Mouse (Mus musculus) embryonic facial prominence, embryonic 13.5 days (tissue): ENCODE measurements around the gene Gm37240. TPM values are rescaled to one million over a fixed set of nuclear protein-coding genes. Genes with fewer than 3 reads are reported as not detected.

ENCODE experiments used
- ATAC-seq: fragments of 200-750 bp; cut with Nextera tagmentation; 2 replicates; pipeline ENCODE4 v1.8.0; 2017; ENCODE audit warnings: low read depth; ENCODE audit not compliant: insufficient number of reproducible peaks, insufficient read depth, low FRiP score, low TSS enrichment
- H3K27ac ChIP-seq: fragments of 300-500 bp; sonication (generic); 2 replicates; pipeline ENCODE4 v1.5.1; 2015; ENCODE audit warnings: moderate library complexity, mild to moderate bottlenecking, inconsistent platforms
- H3K27me3 ChIP-seq: fragments of 300-500 bp; sonication (generic); 2 replicates; pipeline ENCODE4 v1.6.1; 2015; ENCODE audit warnings: mild to moderate bottlenecking, inconsistent platforms
- H3K36me3 ChIP-seq: fragments of 300-500 bp; sonication (generic); 2 replicates; pipeline ENCODE4 v1.6.1; 2015; ENCODE audit warnings: mild to moderate bottlenecking, inconsistent platforms
- H3K4me1 ChIP-seq: fragments of 300-500 bp; sonication (generic); 2 replicates; pipeline ENCODE4 v1.6.1; 2015; ENCODE audit warnings: inconsistent platforms
- H3K4me2 ChIP-seq: fragments of 300-500 bp; sonication (generic); 2 replicates; pipeline ENCODE4 v1.6.1; 2015; ENCODE audit warnings: moderate library complexity, mild to moderate bottlenecking, inconsistent platforms
- H3K4me3 ChIP-seq: fragments of 300-500 bp; sonication (generic); 2 replicates; pipeline ENCODE4 v1.5.1; 2015; ENCODE audit warnings: mild to moderate bottlenecking, inconsistent platforms
- H3K9ac ChIP-seq: fragments of 300-500 bp; sonication (generic); 2 replicates; pipeline ENCODE4 v1.6.1; 2015; ENCODE audit warnings: mild to moderate bottlenecking, inconsistent platforms
- H3K9me3 ChIP-seq: fragments of 300-500 bp; sonication (generic); 2 replicates; pipeline ENCODE4 v1.6.1; 2016; ENCODE audit warnings: inconsistent platforms
- WGBS: fragments of 180-500 bp; shearing (Covaris S2); methylation state at CpG from one replicate; pipeline ENCODE4 v1.1.7; 2015; ENCODE audit warnings: mixed read lengths; 5-methylcytosine and 5-hydroxymethylcytosine counted together
- polyA plus RNA-seq: library from polyadenylated mRNA; unstranded; fragments of >200 nt; fragmentation: Nextera tagmentation; extraction: Ambion mirVana; gene quantifications from 2 replicates; pipeline ENCODE4 v1.2.1, GENCODE M21; 2015

Gene Gm37240
- polyA plus RNA-seq, 1 experiment from 2014 or later: 6.3 TPM

GRCm38 (mm10) chr3:85124410-85124809 is 762.9 kb downstream of the Gm37240 start:
- WGBS: 84% methylated on average over 7 of the region's 7 CpGs

DNA sequence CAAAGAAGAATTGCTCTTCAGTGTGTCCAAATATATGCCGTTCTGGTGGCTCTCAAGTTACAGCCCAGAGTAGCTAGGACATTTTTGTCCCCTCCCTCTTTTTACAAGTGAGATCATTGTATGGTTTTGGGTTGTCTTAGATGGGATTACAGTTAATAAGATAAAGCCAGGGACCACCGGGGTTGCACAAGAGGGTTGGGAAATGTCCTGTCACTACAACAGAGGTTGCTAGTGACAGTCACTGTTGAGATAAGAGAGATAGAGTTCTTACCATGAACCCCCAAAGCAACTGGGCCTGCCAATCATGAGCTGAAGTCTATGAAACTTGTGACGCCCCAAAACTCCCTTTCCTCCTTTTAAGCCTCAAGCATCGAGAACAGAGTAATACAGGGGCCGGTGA is 769.6 kb downstream of the Gm37240 start:
- 77% methylated on average over 5 of the region's 5 CpGs for WGBS
- no peaks in the 10 kb centered on the region for H3K36me3 ChIP-seq
- H3K4me3 ChIP-seq: no peak overlapping the region
- H3K9me3 ChIP-seq: no peaks in the 10 kb centered on the region
- no peak overlapping the region for H3K27ac ChIP-seq
- no peak overlapping the region for H3K9ac ChIP-seq
- peaks cover 5% of the 10 kb centered on the region; the same call in 1 of the 2 replicates for H3K4me1 ChIP-seq
- H3K4me2 ChIP-seq: no peak overlapping the region
- H3K27me3 ChIP-seq: no peaks in the 10 kb centered on the region
- no peak for ATAC-seq

More at GRCm38 (mm10) chr3:85124410-85124809, 762.9 kb downstream of the Gm37240 start:
- ATAC-seq: no peak
- Histone ChIP-seq H3K4me2 (no peak overlapping the region), H3K36me3 (no peaks in the 10 kb centered on the region), H3K9ac (no peak overlapping the region), H3K4me3 (no peak overlapping the region), H3K4me1 (peaks cover 5% of the 10 kb centered on the region; the same call in 1 of the 2 replicates), H3K9me3 (no peaks in the 10 kb centered on the region), H3K27ac (no peak overlapping the region), H3K27me3 (no peaks in the 10 kb centered on the region)

- Histone ChIP-seq H3K27ac (no peak overlapping the region), H3K9ac (no peak overlapping the region), H3K4me3 (no peak overlapping the region), H3K27me3 (no peaks in the 10 kb centered on the region), H3K4me1 (peaks cover 4% of the 10 kb centered on the region; the same call in 1 of the 2 replicates), H3K9me3 (no peaks in the 10 kb centered on the region), H3K36me3 (no peaks in the 10 kb centered on the region), H3K4me2 (no peak overlapping the region)
- no peak for ATAC-seq
- WGBS: 80% methylated on average over 7 of the region's 7 CpGs
These were observed 770.3 kb downstream of the Gm37240 start for GRCm38 (mm10) chr3:85117014-85117413.

DNA sequence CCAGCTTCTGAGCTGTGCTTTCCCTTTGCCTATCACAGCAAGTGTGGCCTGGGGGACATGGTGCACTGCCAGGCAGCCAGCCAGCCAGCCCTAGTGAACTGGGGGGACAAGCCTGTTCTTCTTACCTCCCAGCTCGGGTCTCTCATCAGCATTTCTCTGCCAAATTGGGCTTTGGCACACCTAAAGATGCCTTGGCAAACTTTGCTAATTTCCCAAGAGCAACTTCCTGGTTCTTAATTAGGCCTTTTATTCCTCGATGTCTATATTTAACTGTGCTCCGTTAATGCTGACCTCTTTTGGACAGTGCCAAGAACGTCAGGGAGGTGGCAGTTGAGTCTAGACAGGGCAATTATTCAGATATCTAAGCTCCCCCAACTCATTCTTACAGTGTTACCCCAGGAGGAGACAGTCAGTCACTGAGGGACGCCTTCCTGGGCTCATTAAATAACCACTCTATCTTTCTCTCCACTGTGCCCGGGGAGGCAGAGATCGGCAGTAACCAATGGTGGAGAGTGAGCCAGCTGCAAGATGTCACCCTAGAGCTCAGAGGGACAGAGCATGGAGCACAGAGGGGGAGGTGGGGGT is 771.3 kb downstream of the Gm37240 start:
- H3K4me1 ChIP-seq: no peaks in the 10 kb centered on the region
- no peak overlapping the region for H3K4me3 ChIP-seq
- no peak overlapping the region for H3K27ac ChIP-seq
- H3K27me3 ChIP-seq: no peaks in the 10 kb centered on the region
- H3K4me2 ChIP-seq: no peak overlapping the region
- 63% methylated on average over 7 of the region's 7 CpGs for WGBS
- H3K9me3 ChIP-seq: no peaks in the 10 kb centered on the region
- ATAC-seq: no peak
- no peaks in the 10 kb centered on the region for H3K36me3 ChIP-seq
- H3K9ac ChIP-seq: no peak overlapping the region

DNA sequence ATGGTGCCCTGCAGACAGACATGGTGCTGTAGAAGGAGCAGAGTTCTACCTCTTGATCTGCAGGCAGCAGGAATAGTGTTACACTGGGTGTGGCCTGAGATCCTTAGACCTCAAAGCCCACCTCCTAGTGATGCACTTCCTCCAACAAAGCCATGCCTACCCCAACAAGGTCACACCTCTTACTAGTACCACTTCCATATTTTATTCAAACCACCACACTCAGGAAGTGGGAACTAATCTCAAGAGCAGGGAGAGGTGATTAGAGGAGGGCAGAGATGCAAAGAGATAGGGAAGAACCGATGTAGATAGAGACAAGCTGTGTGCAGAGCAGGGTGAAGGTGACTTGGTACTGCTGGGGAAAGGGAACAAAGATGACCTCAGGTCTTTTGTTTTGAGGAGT is 773.8 kb downstream of the Gm37240 start:
- Histone ChIP-seq H3K9me3 (no peaks in the 10 kb centered on the region), H3K4me1 (no peaks in the 10 kb centered on the region), H3K27ac (no peak overlapping the region), H3K4me3 (no peak overlapping the region), H3K9ac (no peak overlapping the region), H3K4me2 (no peak overlapping the region), H3K27me3 (no peaks in the 10 kb centered on the region), H3K36me3 (no peaks in the 10 kb centered on the region)
- 79% methylated on average over 1 of the region's 1 CpGs for WGBS
- no peak for ATAC-seq

GRCm38 (mm10) chr3:85110762-85111161 is 776.6 kb downstream of the Gm37240 start:
- ATAC-seq: no peak
- H3K9me3 ChIP-seq: no peaks in the 10 kb centered on the region

DNA sequence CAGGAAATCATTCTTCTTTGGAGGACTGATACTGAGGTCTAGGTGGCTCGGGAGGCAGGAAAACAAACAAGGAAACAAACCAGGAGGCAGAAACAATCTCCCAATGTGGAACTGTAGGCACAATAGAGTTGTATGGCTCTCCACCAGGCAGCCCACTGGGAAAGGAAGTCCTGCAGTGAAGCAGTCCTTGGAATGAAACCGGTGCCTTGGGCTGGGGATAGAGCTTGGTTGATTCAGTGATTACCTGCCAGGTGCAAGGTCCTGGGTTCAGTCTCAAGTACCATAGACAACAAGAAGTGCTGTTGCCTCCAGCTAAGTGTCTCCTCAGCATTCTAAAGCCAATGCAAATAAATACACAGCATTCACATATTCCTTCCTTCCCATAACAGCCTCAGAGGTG is 778.1 kb downstream of the Gm37240 start:
- Histone ChIP-seq H3K9ac (no peak overlapping the region), H3K4me1 (no peaks in the 10 kb centered on the region), H3K27me3 (no peaks in the 10 kb centered on the region), H3K4me2 (no peak overlapping the region), H3K36me3 (no peaks in the 10 kb centered on the region), H3K27ac (no peak overlapping the region), H3K4me3 (no peak overlapping the region), H3K9me3 (no peaks in the 10 kb centered on the region)
- no peak for ATAC-seq
- 51% methylated on average over 2 of the region's 2 CpGs for WGBS

More at GRCm38 (mm10) chr3:85110762-85111161, 776.6 kb downstream of the Gm37240 start:
- H3K4me1 ChIP-seq: no peaks in the 10 kb centered on the region
- no peaks in the 10 kb centered on the region for H3K36me3 ChIP-seq
- H3K27ac ChIP-seq: no peak overlapping the region
- H3K9ac ChIP-seq: no peak overlapping the region
- WGBS: 65% methylated on average over 4 of the region's 4 CpGs
- no peak overlapping the region for H3K4me3 ChIP-seq
- H3K4me2 ChIP-seq: no peak overlapping the region
- no peaks in the 10 kb centered on the region for H3K27me3 ChIP-seq

DNA sequence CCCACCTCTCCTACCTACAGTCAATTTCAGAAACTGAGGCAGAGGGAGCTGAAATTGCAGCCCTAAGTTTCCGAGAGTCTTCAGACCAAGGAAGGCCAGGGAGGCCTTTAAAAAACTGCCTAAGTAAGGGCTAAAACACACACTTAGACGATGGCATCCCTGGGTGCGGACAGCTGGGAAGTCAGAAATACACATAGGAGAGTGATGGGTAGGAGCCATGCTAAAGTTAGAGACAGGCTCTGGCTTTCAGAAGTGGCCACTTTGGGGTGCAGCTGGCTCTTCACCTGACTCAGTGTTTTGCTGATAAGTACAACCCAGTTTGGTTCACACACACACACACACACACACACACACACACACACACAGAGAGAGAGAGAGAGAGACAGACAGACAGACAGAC is 778.9 kb downstream of the Gm37240 start:
- WGBS: 79% methylated on average over 3 of the region's 3 CpGs
- H3K27me3 ChIP-seq: no peaks in the 10 kb centered on the region
- H3K9ac ChIP-seq: no peak overlapping the region
- no peak overlapping the region for H3K4me2 ChIP-seq
- H3K4me1 ChIP-seq: no peaks in the 10 kb centered on the region
- no peaks in the 10 kb centered on the region for H3K9me3 ChIP-seq
- no peak overlapping the region for H3K4me3 ChIP-seq
- no peaks in the 10 kb centered on the region for H3K36me3 ChIP-seq
- no peak for ATAC-seq
- H3K27ac ChIP-seq: no peak overlapping the region

DNA sequence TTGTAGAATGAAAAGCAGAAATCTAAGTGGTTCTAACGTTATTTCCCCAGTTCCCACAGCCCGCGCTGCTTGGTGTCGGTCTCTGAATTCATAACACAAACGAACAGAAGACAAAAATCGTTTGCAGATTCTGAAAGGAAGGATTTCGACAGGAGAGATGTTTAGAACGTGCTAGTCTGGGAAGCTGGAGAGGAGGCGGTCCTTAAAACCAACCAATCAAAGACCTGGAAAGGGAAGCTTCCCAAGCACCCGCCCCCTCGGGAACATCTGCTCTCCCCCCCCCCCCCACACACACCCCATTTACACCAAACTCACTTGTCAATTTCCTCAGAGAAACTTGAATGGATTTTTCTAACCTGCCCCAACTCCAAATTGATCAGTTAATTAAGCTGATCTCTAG is 780.4 kb downstream of the Gm37240 start:
- H3K4me2 ChIP-seq: no peak overlapping the region
- no peaks in the 10 kb centered on the region for H3K36me3 ChIP-seq
- no peak overlapping the region for H3K4me3 ChIP-seq
- H3K9me3 ChIP-seq: no peaks in the 10 kb centered on the region
- ATAC-seq: no peak
- no peaks in the 10 kb centered on the region for H3K4me1 ChIP-seq
- no peaks in the 10 kb centered on the region for H3K27me3 ChIP-seq
- no peak overlapping the region for H3K27ac ChIP-seq
- H3K9ac ChIP-seq: no peak overlapping the region
- WGBS: 67% methylated on average over 11 of the region's 11 CpGs

GRCm38 (mm10) chr3:85104301-85104700 is 783.0 kb downstream of the Gm37240 start:
- no peak for ATAC-seq
- H3K27ac ChIP-seq: no peak overlapping the region
- no peak overlapping the region for H3K4me2 ChIP-seq
- no peaks in the 10 kb centered on the region for H3K27me3 ChIP-seq
- H3K36me3 ChIP-seq: no peaks in the 10 kb centered on the region
- no peak overlapping the region for H3K4me3 ChIP-seq
- H3K9ac ChIP-seq: no peak overlapping the region
- no peaks in the 10 kb centered on the region for H3K4me1 ChIP-seq
- 73% methylated on average over 5 of the region's 5 CpGs for WGBS
- no peaks in the 10 kb centered on the region for H3K9me3 ChIP-seq

- no peaks in the 10 kb centered on the region for H3K36me3 ChIP-seq
- ATAC-seq: no peak
These were observed 806.3 kb downstream of the Gm37240 start for GRCm38 (mm10) chr3:85080882-85081558.

DNA sequence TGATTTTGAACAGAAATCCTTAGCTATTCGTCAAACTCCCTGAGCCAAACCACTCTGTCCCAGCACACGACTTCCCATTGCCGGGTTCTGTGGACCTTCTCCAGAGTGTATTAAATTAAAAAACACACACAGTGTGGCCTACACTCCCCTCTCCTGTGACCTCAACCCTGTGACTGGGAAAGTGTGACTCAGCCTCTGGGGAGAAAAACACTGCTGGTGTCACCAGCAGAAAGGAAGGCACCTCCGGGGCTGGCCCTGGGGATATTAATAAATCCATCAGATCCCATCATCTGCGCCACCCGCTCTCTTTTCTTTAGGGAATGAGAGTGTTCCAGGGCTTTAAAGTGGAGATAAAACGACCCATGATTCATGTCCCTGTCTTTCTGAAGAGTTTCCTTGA is 823.2 kb downstream of the Gm37240 start:
- Histone ChIP-seq H3K27ac (no peak overlapping the region), H3K9ac (no peak overlapping the region), H3K9me3 (no peaks in the 10 kb centered on the region), H3K4me3 (no peak overlapping the region), H3K4me1 (no peaks in the 10 kb centered on the region), H3K36me3 (no peaks in the 10 kb centered on the region), H3K27me3 (no peaks in the 10 kb centered on the region), H3K4me2 (no peak overlapping the region)
- WGBS: 78% methylated on average over 7 of the region's 7 CpGs
- ATAC-seq: no peak

More at GRCm38 (mm10) chr3:85080882-85081558, 806.3 kb downstream of the Gm37240 start:
- H3K4me3 ChIP-seq: no peak overlapping the region
- H3K4me2 ChIP-seq: no peak overlapping the region
- no peaks in the 10 kb centered on the region for H3K27me3 ChIP-seq
- no peaks in the 10 kb centered on the region for H3K9me3 ChIP-seq
- 53% methylated on average over 21 of the region's 21 CpGs for WGBS
- H3K27ac ChIP-seq: no peak overlapping the region
- no peaks in the 10 kb centered on the region for H3K4me1 ChIP-seq
- no peak overlapping the region for H3K9ac ChIP-seq
